Mouse (Mus musculus): Measurements from ENCODE around the gene Fbp1. TPM values are rescaled to one million over a fixed set of nuclear protein-coding genes. Genes with fewer than 3 reads are reported as not detected.

Gene Fbp1
- polyA plus RNA-seq, 1 experiment from 2014 or later: 0.81 TPM

DNA sequence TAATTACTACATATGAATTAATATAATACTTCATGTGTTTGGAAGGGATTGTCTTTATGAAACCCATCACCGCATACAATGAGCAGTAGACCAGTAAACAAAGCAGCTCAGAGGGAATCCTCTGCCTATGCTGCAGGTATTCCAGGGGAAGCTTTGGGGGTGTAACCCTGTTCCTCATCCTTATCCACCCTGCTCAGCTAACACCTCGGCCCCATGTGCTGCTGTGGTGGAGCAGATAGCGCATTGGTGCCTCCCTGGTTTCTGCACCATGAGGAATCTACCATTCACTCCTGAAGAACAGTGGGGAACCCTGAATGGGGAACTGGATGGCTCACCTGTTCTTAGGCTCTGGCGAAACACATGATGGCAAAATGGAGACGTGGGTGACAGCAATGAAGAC lies 23.5 kb upstream of the Fbp1 start:
- H3K27me3 ChIP-seq: no peaks in the 10 kb centered on the region
- no peak overlapping the region for H3K4me3 ChIP-seq
- H3K27ac ChIP-seq: no peak overlapping the region
- 72% methylated on average over 5 of the region's 5 CpGs for WGBS
- no peak for ATAC-seq (replicated peaks; ENCODE audit: insufficient number of reproducible peaks, insufficient read depth, low FRiP score, low read depth)
- no peaks in the 10 kb centered on the region for H3K9me3 ChIP-seq (replicated peaks)
- H3K4me2 ChIP-seq: no peak overlapping the region
- H3K9ac ChIP-seq: no peak overlapping the region
- peaks cover 5% of the 10 kb centered on the region; the same call in 1 of the 2 replicates for H3K4me1 ChIP-seq (replicated peaks)
- H3K36me3 ChIP-seq: no peaks in the 10 kb centered on the region

DNA sequence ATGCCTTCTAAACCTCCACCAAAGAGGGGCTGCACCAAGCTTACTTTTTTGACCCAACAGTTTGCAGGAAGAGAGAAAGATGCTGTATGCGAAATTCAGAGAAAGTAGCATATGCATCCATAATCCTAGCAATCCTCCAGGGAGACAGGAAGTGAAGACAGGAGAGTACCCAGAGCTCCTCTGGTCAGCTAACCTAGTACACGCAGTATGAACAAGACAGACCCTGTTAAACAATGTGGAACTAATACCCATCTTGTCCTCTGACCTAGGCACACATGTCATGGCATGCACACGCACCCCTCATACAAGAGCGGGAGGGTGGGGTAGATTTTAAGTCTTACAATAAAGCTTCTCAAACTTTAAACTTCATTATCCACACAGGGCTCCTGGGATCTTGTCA lies 22.1 kb upstream of the Fbp1 start:
- Histone ChIP-seq H3K27ac (no peak overlapping the region), H3K4me3 (no peak overlapping the region), H3K4me2 (no peak overlapping the region), H3K9ac (no peak overlapping the region), H3K36me3 (no peaks in the 10 kb centered on the region), H3K4me1 (replicated peaks) (peaks cover 5% of the 10 kb centered on the region; the same call in 1 of the 2 replicates), H3K9me3 (replicated peaks) (no peaks in the 10 kb centered on the region), H3K27me3 (no peaks in the 10 kb centered on the region)
- no peak for ATAC-seq (replicated peaks; ENCODE audit: insufficient number of reproducible peaks, insufficient read depth, low FRiP score, low read depth)
- WGBS: 75% methylated on average over 4 of the region's 4 CpGs

DNA sequence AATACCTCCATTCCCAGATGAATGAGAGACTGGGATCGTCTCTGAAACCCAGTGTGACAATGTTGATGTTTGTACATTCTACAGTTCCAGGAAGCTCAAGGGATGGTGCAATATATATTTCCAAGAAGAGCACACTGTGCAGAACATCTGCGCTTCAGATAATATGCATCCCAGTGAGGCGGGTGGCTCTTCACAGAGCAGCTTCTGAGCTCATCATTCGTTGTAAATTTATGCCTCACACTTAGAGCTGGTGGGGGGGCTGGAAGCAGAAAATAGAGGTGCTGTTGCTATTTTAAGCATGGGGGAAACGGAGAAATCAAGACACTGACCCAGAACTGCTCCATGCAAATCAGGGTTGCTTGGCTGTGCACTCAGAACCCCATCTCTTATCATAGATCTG lies 21.7 kb upstream of the Fbp1 start:
- H3K27ac ChIP-seq: no peak overlapping the region
- WGBS: 53% methylated on average over 5 of the region's 5 CpGs
- H3K4me3 ChIP-seq: no peak overlapping the region
- H3K36me3 ChIP-seq: no peaks in the 10 kb centered on the region
- no peak overlapping the region for H3K4me2 ChIP-seq
- no peak for ATAC-seq (replicated peaks; ENCODE audit: insufficient number of reproducible peaks, insufficient read depth, low FRiP score, low read depth)
- no peaks in the 10 kb centered on the region for H3K27me3 ChIP-seq
- no peaks in the 10 kb centered on the region for H3K9me3 ChIP-seq (replicated peaks)
- no peak overlapping the region for H3K9ac ChIP-seq
- peaks cover 5% of the 10 kb centered on the region; the same call in 1 of the 2 replicates for H3K4me1 ChIP-seq (replicated peaks)

DNA sequence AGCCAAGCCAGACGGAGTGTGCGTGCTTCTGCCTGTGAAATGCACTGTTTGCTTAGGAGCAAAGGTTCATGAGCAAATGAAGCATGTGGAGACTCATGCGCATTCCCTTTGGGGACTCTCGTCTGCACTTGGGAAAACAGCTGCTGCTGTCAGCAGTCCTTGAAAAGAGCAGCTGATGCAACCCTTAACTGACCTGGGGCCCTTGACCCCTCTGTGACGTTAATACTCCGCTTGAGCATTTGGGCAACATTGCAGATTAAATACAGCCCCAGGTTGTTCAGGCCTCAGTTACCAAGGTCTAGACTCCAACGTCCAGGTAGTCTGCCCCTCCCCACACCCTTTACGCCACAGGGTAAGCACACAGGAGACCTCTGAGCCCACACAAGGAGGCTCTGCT lies 20.1 kb upstream of the Fbp1 start:
- ATAC-seq (replicated peaks; ENCODE audit: insufficient number of reproducible peaks, insufficient read depth, low FRiP score, low read depth): no peak
- WGBS: 31% methylated on average over 8 of the region's 8 CpGs
- Histone ChIP-seq H3K9me3 (replicated peaks) (no peaks in the 10 kb centered on the region), H3K36me3 (no peaks in the 10 kb centered on the region), H3K9ac (no peak overlapping the region), H3K4me2 (no peak overlapping the region), H3K4me3 (no peak overlapping the region), H3K27me3 (no peaks in the 10 kb centered on the region), H3K4me1 (replicated peaks) (peaks cover 5% of the 10 kb centered on the region; the same call in 1 of the 2 replicates), H3K27ac (no peak overlapping the region)

DNA sequence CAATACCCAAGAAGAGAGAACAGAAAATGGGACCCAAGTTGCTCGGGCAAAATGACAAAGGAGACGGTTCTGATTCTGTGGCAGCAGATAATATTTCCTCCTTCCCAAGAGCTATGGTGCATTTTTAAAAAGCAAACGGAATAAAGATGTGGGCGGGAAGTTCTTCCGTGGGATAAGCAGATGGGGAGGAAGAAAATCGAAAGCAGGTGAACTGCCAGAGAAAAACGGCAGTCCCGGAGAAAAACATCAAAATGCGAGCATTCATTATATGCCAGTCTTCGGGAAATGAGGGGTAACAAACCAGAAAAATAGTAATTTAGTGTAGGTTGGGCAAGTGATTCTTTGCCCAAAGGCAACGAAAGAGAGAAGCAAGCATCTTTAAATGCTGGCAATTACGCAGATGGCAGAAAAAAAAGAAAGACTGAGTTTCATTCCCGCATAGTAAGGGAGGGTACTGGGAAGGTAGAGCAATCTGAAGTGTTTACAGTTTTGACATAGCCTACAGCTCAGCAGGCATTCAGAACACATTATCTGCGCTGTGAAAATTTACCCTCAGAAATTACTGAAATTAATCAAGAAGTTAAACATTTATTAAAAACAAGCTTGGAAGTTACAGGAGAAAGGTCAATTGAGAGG lies 19.6 kb upstream of the Fbp1 start:
- no peak overlapping the region for H3K4me3 ChIP-seq
- H3K27me3 ChIP-seq: no peaks in the 10 kb centered on the region
- H3K4me1 ChIP-seq (replicated peaks): peaks cover 5% of the 10 kb centered on the region; the same call in 1 of the 2 replicates
- no peaks in the 10 kb centered on the region for H3K36me3 ChIP-seq
- no peak for ATAC-seq (replicated peaks; ENCODE audit: insufficient number of reproducible peaks, insufficient read depth, low FRiP score, low read depth)
- H3K27ac ChIP-seq: no peak overlapping the region
- no peaks in the 10 kb centered on the region for H3K9me3 ChIP-seq (replicated peaks)
- 80% methylated on average over 14 of the region's 14 CpGs for WGBS
- no peak overlapping the region for H3K9ac ChIP-seq
- no peak overlapping the region for H3K4me2 ChIP-seq

DNA sequence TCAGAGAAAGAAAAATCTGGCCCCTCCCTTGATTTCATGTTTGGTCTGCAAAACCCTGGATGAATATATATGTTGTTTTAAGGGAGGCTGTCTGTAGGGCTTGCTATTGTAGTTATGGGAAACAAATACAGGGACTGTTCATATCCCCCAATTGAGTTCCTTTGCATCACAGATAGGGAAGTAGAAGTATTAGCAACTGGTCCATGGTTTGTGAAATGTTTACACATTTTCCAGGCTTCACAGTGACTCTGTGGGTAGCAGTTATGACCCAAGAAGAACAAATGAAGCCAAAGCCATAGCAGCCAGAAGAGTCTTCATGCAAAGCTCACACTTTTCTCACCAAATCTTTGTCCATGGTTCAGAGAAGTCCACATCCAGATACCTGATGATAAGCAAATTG lies 13.1 kb upstream of the Fbp1 start:
- Histone ChIP-seq H3K36me3 (no peaks in the 10 kb centered on the region), H3K4me1 (replicated peaks) (no peaks in the 10 kb centered on the region), H3K4me2 (no peak overlapping the region), H3K9ac (no peak overlapping the region), H3K4me3 (no peak overlapping the region), H3K27ac (no peak overlapping the region), H3K27me3 (no peaks in the 10 kb centered on the region), H3K9me3 (replicated peaks) (no peaks in the 10 kb centered on the region)
- ATAC-seq (replicated peaks; ENCODE audit: insufficient number of reproducible peaks, insufficient read depth, low FRiP score, low read depth): no peak

DNA sequence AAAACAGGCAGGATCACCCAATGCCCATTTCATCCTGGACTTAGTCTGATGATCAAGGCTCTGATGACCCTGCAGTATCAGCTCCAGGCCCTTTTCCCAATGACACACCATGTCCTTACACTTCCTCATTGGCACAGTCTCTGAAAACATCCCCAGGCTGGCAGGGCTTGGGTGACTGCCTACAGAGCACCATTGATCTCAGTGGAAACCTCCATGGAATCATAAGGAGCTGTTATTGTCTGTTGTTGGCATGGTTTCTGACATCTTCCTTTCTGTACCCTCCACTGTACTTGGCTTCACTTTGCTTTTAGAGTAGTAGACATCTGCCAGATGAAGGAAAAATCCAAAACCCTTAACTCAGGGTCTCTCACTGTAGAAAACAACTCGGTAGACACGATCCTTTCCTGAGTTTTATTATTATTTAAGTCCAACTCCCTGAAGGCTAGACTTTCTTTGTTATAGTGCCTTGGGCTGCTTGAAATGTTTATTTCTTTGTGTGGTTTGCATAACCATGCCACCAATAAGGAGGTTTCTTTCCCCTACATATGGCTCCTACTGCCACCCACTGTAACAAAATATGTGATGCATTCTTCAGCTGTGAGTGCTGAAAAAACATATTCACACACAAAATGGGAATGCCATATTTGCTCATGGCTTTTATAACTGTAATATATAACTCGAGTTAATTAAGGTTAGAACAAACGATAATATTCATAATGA lies 10.0 kb upstream of the Fbp1 start:
- H3K9ac ChIP-seq: no peak overlapping the region
- no peak for ATAC-seq (replicated peaks; ENCODE audit: insufficient number of reproducible peaks, insufficient read depth, low FRiP score, low read depth)
- H3K36me3 ChIP-seq: no peaks in the 10 kb centered on the region
- 81% methylated on average over 4 of the region's 4 CpGs for WGBS
- H3K27me3 ChIP-seq: no peaks in the 10 kb centered on the region
- no peak overlapping the region for H3K4me3 ChIP-seq
- no peaks in the 10 kb centered on the region for H3K9me3 ChIP-seq (replicated peaks)
- no peak overlapping the region for H3K4me2 ChIP-seq
- no peaks in the 10 kb centered on the region for H3K4me1 ChIP-seq (replicated peaks)
- no peak overlapping the region for H3K27ac ChIP-seq

DNA sequence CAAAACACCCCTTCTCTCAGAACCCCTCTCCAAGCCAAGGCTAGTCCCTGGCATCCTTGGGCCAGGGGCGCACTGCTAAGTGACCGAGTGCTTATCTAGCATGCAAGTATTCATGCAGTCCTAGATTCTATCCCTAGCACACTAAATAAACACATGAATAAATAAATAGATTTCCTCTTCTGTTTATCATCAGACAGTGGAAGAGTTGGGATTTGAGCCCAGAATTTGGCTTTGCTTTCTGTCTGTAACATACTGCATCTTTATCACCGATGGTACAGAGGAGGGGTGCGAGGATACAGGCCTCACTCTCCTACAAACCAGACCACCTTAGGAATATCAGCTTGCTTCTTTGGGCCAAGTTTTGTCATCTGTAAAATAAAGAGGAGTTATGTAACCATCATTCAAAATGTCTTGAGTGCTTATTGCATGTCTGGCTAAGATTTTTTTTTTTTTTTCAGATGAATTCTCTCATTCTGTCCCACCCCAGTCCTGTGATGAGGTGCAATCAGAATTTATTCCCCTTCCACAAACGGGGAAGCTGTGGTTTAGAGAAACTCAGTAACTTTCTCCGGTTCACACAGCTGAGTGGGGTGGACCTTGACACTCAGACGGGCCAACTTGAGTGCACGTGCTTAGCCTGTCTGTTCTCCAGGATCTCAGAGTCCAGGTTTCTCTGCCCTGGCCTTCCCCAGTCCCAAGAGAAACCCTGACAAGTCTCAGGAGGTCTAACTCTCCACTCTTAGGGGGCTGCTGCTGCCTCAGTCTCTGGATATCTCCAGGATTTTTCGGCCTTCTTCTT lies 5.2 kb upstream of the Fbp1 start:
- H3K4me1 ChIP-seq (replicated peaks): peaks cover under 1% of the 10 kb centered on the region; the same call in 1 of the 2 replicates
- 69% methylated on average over 9 of the region's 9 CpGs for WGBS
- no peak overlapping the region for H3K27ac ChIP-seq

DNA sequence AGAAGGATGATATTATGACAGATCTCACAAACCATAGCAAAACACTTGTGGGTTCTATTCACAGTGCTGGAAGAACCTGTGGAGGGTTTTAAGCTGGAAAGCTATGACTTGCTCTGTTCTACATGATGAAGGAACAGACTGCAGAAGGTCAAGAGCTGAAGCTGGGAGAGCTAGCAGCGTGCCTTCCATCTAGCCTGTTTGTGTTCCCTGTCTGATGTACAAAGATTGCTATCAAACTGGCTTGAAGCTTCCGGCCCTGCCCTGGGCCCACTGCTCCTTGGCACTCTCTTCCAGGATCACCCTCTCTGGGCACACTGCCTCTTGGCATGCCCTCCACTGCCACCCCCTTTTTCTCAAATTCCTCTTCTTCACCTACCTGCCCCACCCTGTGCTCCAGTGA lies 1.2 kb upstream of the Fbp1 start:
- Histone ChIP-seq H3K9me3 (replicated peaks) (no peaks in the 10 kb centered on the region), H3K4me2 (no peak overlapping the region), H3K27ac (no peak overlapping the region), H3K4me1 (replicated peaks) (peaks cover 7% of the 10 kb centered on the region), H3K36me3 (no peaks in the 10 kb centered on the region), H3K4me3 (no peak overlapping the region), H3K9ac (no peak overlapping the region), H3K27me3 (peaks cover 31% of the 10 kb centered on the region)
- 57% methylated on average over 2 of the region's 2 CpGs for WGBS
- ATAC-seq (replicated peaks; ENCODE audit: insufficient number of reproducible peaks, insufficient read depth, low FRiP score, low read depth): no peak

More for the DNA sequence above, 5.2 kb upstream of the Fbp1 start:
- H3K4me3 ChIP-seq: no peak overlapping the region
- no peak overlapping the region for H3K9ac ChIP-seq
- no peak overlapping the region for H3K4me2 ChIP-seq
- H3K36me3 ChIP-seq: no peaks in the 10 kb centered on the region
- no peak for ATAC-seq (replicated peaks; ENCODE audit: insufficient number of reproducible peaks, insufficient read depth, low FRiP score, low read depth)
- no peaks in the 10 kb centered on the region for H3K9me3 ChIP-seq (replicated peaks)
- H3K27me3 ChIP-seq: peaks cover 15% of the 10 kb centered on the region

DNA sequence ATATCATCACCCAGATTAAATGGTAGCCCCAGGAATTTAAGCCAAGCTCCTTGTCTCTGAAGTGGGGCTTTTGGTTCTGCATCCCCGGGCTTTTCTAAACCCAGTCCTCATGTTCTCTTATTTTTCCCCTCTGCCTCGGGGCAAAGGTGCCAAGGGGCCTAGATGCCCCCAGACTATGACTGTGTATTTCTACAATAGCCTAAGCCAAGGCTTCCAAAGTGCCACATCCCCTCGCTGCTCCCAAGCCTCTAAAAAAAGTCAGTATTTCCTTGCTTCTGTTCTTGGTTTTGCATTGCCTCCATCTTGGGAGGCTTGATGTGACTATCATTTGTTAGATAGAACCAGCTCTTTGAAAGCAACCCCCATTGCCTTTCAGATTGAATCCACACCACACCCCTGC lies 3.5 kb downstream of the Fbp1 start:
- Histone ChIP-seq H3K36me3 (no peaks in the 10 kb centered on the region), H3K4me1 (replicated peaks) (peaks cover 7% of the 10 kb centered on the region), H3K9ac (no peak overlapping the region), H3K27ac (no peak overlapping the region), H3K9me3 (replicated peaks) (no peaks in the 10 kb centered on the region), H3K27me3 (peaks cover 29% of the 10 kb centered on the region), H3K4me3 (no peak overlapping the region), H3K4me2 (no peak overlapping the region)
- 71% methylated on average over 3 of the region's 3 CpGs for WGBS
- no peak for ATAC-seq (replicated peaks; ENCODE audit: insufficient number of reproducible peaks, insufficient read depth, low FRiP score, low read depth)

DNA sequence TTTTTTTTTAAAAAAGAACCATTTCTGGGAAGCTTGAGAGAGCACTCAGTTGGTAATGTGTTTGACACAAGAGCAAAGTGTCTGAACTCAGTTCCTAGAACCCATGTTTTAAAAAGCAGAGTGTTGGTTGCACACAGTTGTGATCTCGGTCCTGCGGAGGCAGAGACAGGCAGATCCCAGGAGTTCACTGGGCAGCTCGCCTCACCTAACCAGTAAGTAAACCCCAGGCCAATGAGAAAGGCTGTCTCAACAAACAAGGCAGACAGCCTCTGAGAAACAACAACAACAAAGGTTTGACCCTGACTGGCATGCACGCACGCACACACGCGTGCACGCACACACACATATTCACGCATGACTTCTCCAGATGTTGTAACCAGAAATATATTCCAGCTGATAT lies 4.2 kb downstream of the Fbp1 start:
- no peak overlapping the region for H3K27ac ChIP-seq
- no peak for ATAC-seq (replicated peaks; ENCODE audit: insufficient number of reproducible peaks, insufficient read depth, low FRiP score, low read depth)

More for the DNA sequence above, 4.2 kb downstream of the Fbp1 start:
- Histone ChIP-seq H3K36me3 (no peaks in the 10 kb centered on the region), H3K4me3 (no peak overlapping the region), H3K4me1 (replicated peaks) (peaks cover 7% of the 10 kb centered on the region), H3K4me2 (no peak overlapping the region), H3K9me3 (replicated peaks) (no peaks in the 10 kb centered on the region), H3K9ac (no peak overlapping the region), H3K27me3 (peaks cover 22% of the 10 kb centered on the region)
- 88% methylated on average over 9 of the region's 9 CpGs for WGBS

Data from heart, embryonic 15.5 days (tissue).